Mouse (Mus musculus): Measurements from ENCODE around the gene Vmn1r47. TPM values are rescaled to one million over a fixed set of nuclear protein-coding genes. Genes with fewer than 3 reads are reported as not detected.
"Not testable (repeated sequence)": the region's sequence is repeated elsewhere in the genome, so short reads cannot be mapped to it uniquely, and the experiment has no call there.

The Vmn1r47 gene
- under 1 TPM in 2 of 26 experiments, not detected in 24; 0.11 TPM for total RNA-seq (2018; cell fraction: chromatin; rRNA removed)
- total RNA-seq (2018; cell fraction: cytosol; rRNA removed): not detected
- total RNA-seq (2018; cell fraction: nucleus; rRNA removed): under 1 TPM in 1 of 26 experiments, not detected in 25; 0.11 TPM
- not detected in 3 replicates for polyA plus RNA-seq (2018)

DNA sequence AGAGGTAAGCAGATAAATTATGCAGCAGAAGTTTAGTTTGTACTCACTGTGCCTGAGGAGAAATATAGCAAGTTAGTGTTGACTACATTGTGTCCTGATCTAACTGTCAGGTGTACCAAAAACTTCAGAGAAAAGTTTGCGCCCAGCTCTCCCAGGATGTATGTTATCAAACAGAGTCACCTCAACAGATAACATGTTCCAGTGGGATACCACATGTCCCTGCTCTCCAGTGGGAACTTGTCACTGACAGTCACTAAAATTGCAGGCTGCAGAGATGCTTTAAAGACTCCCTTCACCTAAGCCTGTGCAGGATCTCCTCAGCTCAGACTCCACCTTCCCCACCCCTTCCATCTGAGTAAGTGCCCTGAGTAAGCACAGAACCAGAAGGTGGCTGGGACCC, at the start of gene Vmn1r47:
TSS of gene Vmn1r47 (plus strand) at position 301 of the 400 bp plus-strand sequence.
- H3K4me3 ChIP-seq (ENCODE audit: inconsistent target); H3K36me3 ChIP-seq (ENCODE audit: inconsistent target); H3K27ac ChIP-seq; H3K79me2 ChIP-seq (ENCODE audit: inconsistent target): not testable (repeated sequence)
- 100% methylated on average over 1 of the region's 1 CpGs for WGBS (ENCODE audit: missing documents)

DNA sequence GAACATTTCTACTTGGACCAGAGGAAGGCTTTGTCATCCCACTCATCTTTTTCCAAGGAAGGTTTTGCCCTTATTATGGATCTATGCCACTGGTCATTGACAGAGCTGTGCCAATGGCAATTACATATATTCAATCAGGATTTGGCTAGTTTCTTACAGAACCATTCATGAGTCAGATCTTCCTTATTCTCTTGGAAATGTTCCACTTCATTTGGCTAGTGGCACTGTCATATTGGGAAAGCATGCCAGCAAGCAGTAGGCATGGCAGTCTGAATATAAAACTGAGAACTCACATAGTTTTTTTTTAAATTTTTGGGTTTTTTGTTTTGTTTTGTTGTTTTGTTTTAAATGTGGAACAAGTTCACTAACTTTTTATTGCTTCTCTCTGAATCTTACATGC, 49.6 kb upstream of the Vmn1r47 start:
- H3K79me2 ChIP-seq (ENCODE audit: inconsistent target): no peaks in the 10 kb centered on the region
- no peak overlapping the region for H3K27ac ChIP-seq
- no peak overlapping the region for H3K4me3 ChIP-seq (ENCODE audit: inconsistent target)
- no peaks in the 10 kb centered on the region for H3K36me3 ChIP-seq (ENCODE audit: inconsistent target)

DNA sequence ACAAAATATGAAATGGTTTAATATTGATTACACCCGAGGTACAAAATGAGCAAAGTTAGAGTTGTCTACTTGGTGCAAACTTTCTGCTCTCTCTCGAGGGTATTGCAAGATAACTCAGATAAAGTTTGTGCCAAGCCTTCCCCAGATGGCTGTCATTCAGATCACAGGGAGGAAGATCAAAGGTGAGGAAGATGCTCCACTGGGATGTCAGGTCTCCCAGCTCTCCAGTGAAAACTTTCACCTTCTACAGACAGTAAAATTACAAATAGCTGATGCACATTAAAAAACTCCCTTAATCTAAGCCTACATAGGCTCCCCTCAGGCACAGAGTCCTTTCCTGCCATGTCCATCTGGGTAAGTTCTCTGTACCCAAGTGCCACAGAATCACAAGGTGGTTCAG, 46.9 kb upstream of the Vmn1r47 start, which contains the start of gene Vmn1r46:
TSS of gene Vmn1r46 (plus strand) at position 301 of the 400 bp plus-strand sequence.
- Histone ChIP-seq H3K4me3 (ENCODE audit: inconsistent target) (no peak within 1 kb of the TSS), H3K79me2 (ENCODE audit: inconsistent target) (no peaks in the 10 kb centered on the region), H3K27ac (no peak within 1 kb of the TSS), H3K36me3 (ENCODE audit: inconsistent target) (no peaks in the 10 kb centered on the region)
- WGBS (ENCODE audit: missing documents): 76% methylated on average over 2 of the region's 2 CpGs

DNA sequence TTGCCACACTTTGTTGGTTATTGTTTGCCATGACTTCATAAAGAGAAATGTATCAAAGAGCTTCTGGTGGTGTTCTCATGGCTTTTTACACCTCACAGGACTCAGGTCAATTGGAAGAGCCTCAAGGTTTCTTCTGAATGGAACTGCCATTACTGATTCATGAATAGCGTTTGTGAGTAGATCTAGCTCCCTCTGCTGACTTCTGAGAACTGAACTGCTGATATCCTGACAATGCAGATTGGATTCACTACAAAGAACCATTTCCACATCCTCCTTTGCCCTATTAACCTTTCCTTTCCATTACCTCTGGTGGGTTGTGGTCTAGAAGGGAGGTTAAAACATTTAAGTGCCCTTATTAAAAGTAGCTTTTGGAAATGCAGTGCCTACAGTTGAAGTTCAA, 30.0 kb upstream of the Vmn1r47 start:
- no peaks in the 10 kb centered on the region for H3K79me2 ChIP-seq (ENCODE audit: inconsistent target)
- no peaks in the 10 kb centered on the region for H3K36me3 ChIP-seq (ENCODE audit: inconsistent target)
- WGBS (ENCODE audit: missing documents): 28% methylated on average over 1 of the region's 1 CpGs
- H3K27ac ChIP-seq: no peak overlapping the region
- H3K4me3 ChIP-seq (ENCODE audit: inconsistent target): no peak overlapping the region

DNA sequence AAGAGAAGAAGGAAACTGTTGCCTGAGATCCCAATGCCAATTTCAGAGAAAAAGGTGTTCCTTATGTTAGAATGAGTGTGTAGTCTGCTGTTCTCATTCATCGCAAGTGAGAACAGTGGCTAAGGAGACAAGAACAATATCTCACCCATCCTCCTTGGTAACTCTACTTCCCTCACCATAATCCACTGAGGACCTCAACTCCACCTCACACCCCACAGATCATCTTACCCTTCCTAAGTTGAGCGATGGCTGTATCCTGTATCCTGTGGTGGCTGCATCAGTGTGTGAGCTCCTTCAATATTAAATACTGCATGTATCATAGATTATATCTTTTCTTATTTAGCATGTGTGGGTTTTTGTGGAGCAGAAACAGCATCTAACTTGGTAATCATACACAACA, 20.8 kb downstream of the Vmn1r47 start, which contains the start of gene Vmn1r48:
TSS of gene Vmn1r48 (minus strand) at position 101 of the 400 bp plus-strand sequence.
- H3K4me3 ChIP-seq (ENCODE audit: inconsistent target); H3K79me2 ChIP-seq (ENCODE audit: inconsistent target); H3K36me3 ChIP-seq (ENCODE audit: inconsistent target); H3K27ac ChIP-seq: not testable (repeated sequence)
- WGBS (ENCODE audit: missing documents): no CpG with 5 or more reads among the region's 2 CpGs

Other genes starting within 250 kb of the Vmn1r47 start
- not detected in 3 replicates for gene Vmn1r42, start 139.7 kb upstream of the Vmn1r47 start, polyA plus RNA-seq (2018)
- not detected in 3 replicates for gene Vmn1r43, start 139.7 kb upstream of the Vmn1r47 start, polyA plus RNA-seq (2018)
- gene Vmn1r44, start 132.5 kb upstream of the Vmn1r47 start, polyA plus RNA-seq (2018): not detected in 3 replicates
- gene Vmn1r45, start 75.5 kb upstream of the Vmn1r47 start, polyA plus RNA-seq (2018): not detected in 3 replicates
- gene Vmn1r46, start 46.8 kb upstream of the Vmn1r47 start, polyA plus RNA-seq (2018): not detected in 3 replicates
- not detected in 3 replicates for gene Vmn1r48, start 20.7 kb downstream of the Vmn1r47 start, polyA plus RNA-seq (2018)
- gene Vmn1r49, start 62.4 kb downstream of the Vmn1r47 start, polyA plus RNA-seq (2018): not detected in 3 replicates
- gene Vmn1r50, start 85.3 kb downstream of the Vmn1r47 start, polyA plus RNA-seq (2018): not detected in 3 replicates
- gene Vmn1r51, start 106.4 kb downstream of the Vmn1r47 start, polyA plus RNA-seq (2018): not detected in 3 replicates
- not detected in 3 replicates for gene Vmn1r52, start 158.7 kb downstream of the Vmn1r47 start, polyA plus RNA-seq (2018)
- gene V1ra8, start 186.6 kb downstream of the Vmn1r47 start, polyA plus RNA-seq (2018): not detected in 3 replicates
- not detected in 3 replicates for gene Vmn1r53, start 208.3 kb downstream of the Vmn1r47 start, polyA plus RNA-seq (2018)
- not detected in 3 replicates for gene Vmn1r54, start 230.2 kb downstream of the Vmn1r47 start, polyA plus RNA-seq (2018)

All from macrophage (primary cell).